7 mouse cellular contexts compared by ENCODE assay signal in genomic region chr19:10605901-10606622, GRCm38 (mm10). TPM values are rescaled to one million over a fixed set of nuclear protein-coding genes. Genes with fewer than 3 reads are reported as not detected.
DNase-seq lines count a peak whose midpoint lies in the region; ATAC-seq lines count a peak whose summit lies in the region.

No protein-coding gene starts in this region.

- peaks cover 22% of the 10 kb centered on the region for H3K36me3 ChIP-seq in intestine, embryonic 16.5 days (ENCODE audit: control insufficient read depth, insufficient read depth, low read length)
- peaks cover 43% of the 10 kb centered on the region for H3K36me3 ChIP-seq in midbrain, embryonic 10.5 days

- H3K27ac ChIP-seq in intestine, embryonic 16.5 days (ENCODE audit: low read length) = peak overlapping the region; percentile 93
- peak overlapping the region; percentile 95 for H3K27ac ChIP-seq in midbrain, embryonic 10.5 days (replicated peaks)

- H3K27me3 ChIP-seq in intestine, embryonic 16.5 days (replicated peaks; ENCODE audit: control insufficient read depth, insufficient read depth, low read length) = no peaks in the 10 kb centered on the region
- H3K27me3 ChIP-seq in midbrain, embryonic 10.5 days (ENCODE audit: low read depth, poor library complexity, severe bottlenecking) = no peaks in the 10 kb centered on the region

- no peaks in the 10 kb centered on the region for H3K9me3 ChIP-seq in intestine, embryonic 16.5 days (ENCODE audit: control insufficient read depth, low read length)
- no peaks in the 10 kb centered on the region for H3K9me3 ChIP-seq in midbrain, embryonic 10.5 days (replicated peaks)

- H3K4me2 ChIP-seq in intestine, embryonic 16.5 days (ENCODE audit: low read depth, low read length) = peak overlapping the region; percentile 69

- WGBS in intestine, embryonic 16.5 days = 4% methylated on average over 20 of the region's 20 CpGs
- 9% methylated on average over 20 of the region's 20 CpGs for WGBS in midbrain, embryonic 10.5 days

- DNase-seq in thymus, postnatal 25 days = peak; percentile 7
- DNase-seq in thymus, postnatal 10 days (ENCODE audit: low spot score in 2 of 2) = no peak
- DNase-seq in embryo, embryonic 11.5 days (ENCODE audit: low read depth, low spot score) = peak; percentile 4
- no peak for DNase-seq in midbrain, embryonic 10.5 days (ENCODE audit: low spot score)
- DNase-seq in T-cell, adult 2 months (ENCODE audit: low spot score) = no peak
- DNase-seq in right cerebral cortex, postnatal 4 days = no peak

- H3K4me1 ChIP-seq in intestine, embryonic 16.5 days (ENCODE audit: control insufficient read depth, insufficient read depth, low read length) = peaks cover 17% of the 10 kb centered on the region
- peaks cover 45% of the 10 kb centered on the region for H3K4me1 ChIP-seq in midbrain, embryonic 10.5 days

- H3K9ac ChIP-seq in intestine, embryonic 16.5 days (ENCODE audit: low read depth, low read length) = peak overlapping the region; percentile 97

- ATAC-seq in intestine, embryonic 16.5 days = peak; percentile 7; the same call in 1 of the 2 replicates

- H3K4me3 ChIP-seq in intestine, embryonic 16.5 days (ENCODE audit: low read length) = peak overlapping the region; percentile 91
- H3K4me3 ChIP-seq in midbrain, embryonic 10.5 days = peak overlapping the region; percentile 82

RNA-seq across cellular contexts. Expression of gene Tkfc, which starts 0.6 kb away (rescaled TPM):
- 70.8 and 81.3 TPM in 2 replicates for polyA plus RNA-seq in intestine, embryonic 16.5 days (2015; fragmentation: Nextera tagmentation; extraction: Ambion mirVana)
- 24.0 and 25.7 TPM in 2 replicates for polyA plus RNA-seq in midbrain, embryonic 10.5 days (2016; fragmentation: Nextera tagmentation; extraction: Ambion mirVana)

RNA-seq across cellular contexts. Expression of gene Ddb1, which starts 0.9 kb away (rescaled TPM):
- 268 and 271 TPM in 2 replicates for polyA plus RNA-seq in intestine, embryonic 16.5 days (2015; fragmentation: Nextera tagmentation; extraction: Ambion mirVana)
- 463 and 501 TPM in 2 replicates for polyA plus RNA-seq in midbrain, embryonic 10.5 days (2016; fragmentation: Nextera tagmentation; extraction: Ambion mirVana)

RNA-seq across cellular contexts. Expression of gene Vwce, which starts 28.0 kb away (rescaled TPM):
- polyA plus RNA-seq in intestine, embryonic 16.5 days (2015; fragmentation: Nextera tagmentation; extraction: Ambion mirVana) = 4.8 and 5.5 TPM in 2 replicates
- polyA plus RNA-seq in midbrain, embryonic 10.5 days (2016; fragmentation: Nextera tagmentation; extraction: Ambion mirVana) = 0.65 and 0.95 TPM in 2 replicates

RNA-seq across cellular contexts. Expression of gene Tmem138, which starts 28.9 kb away (rescaled TPM):
- 23.9 and 27.5 TPM in 2 replicates for polyA plus RNA-seq in intestine, embryonic 16.5 days (2015; fragmentation: Nextera tagmentation; extraction: Ambion mirVana)
- 67.4 and 68.5 TPM in 2 replicates for polyA plus RNA-seq in midbrain, embryonic 10.5 days (2016; fragmentation: Nextera tagmentation; extraction: Ambion mirVana)

RNA-seq across cellular contexts. Expression of gene Cyb561a3, which starts 29.1 kb away (rescaled TPM):
- 22.5 and 23.0 TPM in 2 replicates for polyA plus RNA-seq in intestine, embryonic 16.5 days (2015; fragmentation: Nextera tagmentation; extraction: Ambion mirVana)
- 15.2 and 15.3 TPM in 2 replicates for polyA plus RNA-seq in midbrain, embryonic 10.5 days (2016; fragmentation: Nextera tagmentation; extraction: Ambion mirVana)

Comparison
In these comparisons a context has a peak if more than half of its experiments do, and no peak if none do; other contexts are left out.
1. DNase-seq: peak in thymus, postnatal 25 days (single experiment) and embryo, embryonic 11.5 days (single experiment); none in thymus, postnatal 10 days (0 of 2), midbrain, embryonic 10.5 days (single experiment), T-cell, adult 2 months (single experiment) and right cerebral cortex, postnatal 4 days (single experiment).